Mouse (Mus musculus) kidney, postnatal 36 days (tissue): ENCODE measurements around the gene N4bp2l1.

Experiments
- DNase-seq, 2 experiments: peaks; one replicate each; pipeline ENCODE4 v3.0.0; 2021 to 2022; ENCODE audit warnings: mixed read lengths in 2 of 2

The N4bp2l1 gene

GRCm38 (mm10) chr5:150598202-150599119 lies 1.5 kb upstream of the N4bp2l1 start:
- DNase-seq, result peak; percentile 46

- DNase-seq, result no peak
Measured at GRCm38 (mm10) chr5:150595366-150596016, 1.5 kb downstream of the N4bp2l1 start.

GRCm38 (mm10) chr5:150594649-150595339 lies 2.2 kb downstream of the N4bp2l1 start:
- DNase-seq, result no peak

- peak; percentile 40 to 73 for DNase-seq
Measured at GRCm38 (mm10) chr5:150593756-150594648, 3.0 kb downstream of the N4bp2l1 start.

- DNase-seq, result peak in 1 of 2 experiments; percentile 42
Measured at GRCm38 (mm10) chr5:150592904-150593755, 3.9 kb downstream of the N4bp2l1 start.

- no peak for DNase-seq
Measured at GRCm38 (mm10) chr5:150592186-150592903, 4.6 kb downstream of the N4bp2l1 start.

- DNase-seq, result no peak
Measured at GRCm38 (mm10) chr5:150589945-150590344, 7.0 kb downstream of the N4bp2l1 start.

- DNase-seq, result no peak
Measured at GRCm38 (mm10) chr5:150584337-150584729, 12.7 kb downstream of the N4bp2l1 start.

- peak in 1 of 2 experiments; percentile 29 for DNase-seq
Measured at GRCm38 (mm10) chr5:150583622-150584336, 13.2 kb downstream of the N4bp2l1 start.

GRCm38 (mm10) chr5:150583181-150583580 lies 13.8 kb downstream of the N4bp2l1 start:
- no peak for DNase-seq

- no peak for DNase-seq
Measured at GRCm38 (mm10) chr5:150581180-150581579, 15.8 kb downstream of the N4bp2l1 start.

GRCm38 (mm10) chr5:150578613-150579171 lies 18.3 kb downstream of the N4bp2l1 start:
- DNase-seq, result no peak

- DNase-seq, result peak in 1 of 2 experiments; percentile 21
Measured at GRCm38 (mm10) chr5:150576832-150577231, 20.2 kb downstream of the N4bp2l1 start.

GRCm38 (mm10) chr5:150574885-150575284 lies 22.1 kb downstream of the N4bp2l1 start:
- DNase-seq, result no peak

- DNase-seq, result no peak
Measured at GRCm38 (mm10) chr5:150574403-150574802, 22.6 kb downstream of the N4bp2l1 start.

GRCm38 (mm10) chr5:150570496-150571219 lies 26.3 kb downstream of the N4bp2l1 start:
- peak; percentile 31 to 50 for DNase-seq

- no peak for DNase-seq
Measured at GRCm38 (mm10) chr5:150566971-150567370, 30.0 kb downstream of the N4bp2l1 start.

- no peak for DNase-seq
Measured at GRCm38 (mm10) chr5:150566226-150566625, 30.8 kb downstream of the N4bp2l1 start.

- no peak for DNase-seq
Measured at GRCm38 (mm10) chr5:150564426-150564825, 32.6 kb downstream of the N4bp2l1 start.
